Mouse (Mus musculus) CH12.LX (cell line): ENCODE results near the gene Ccdc88a. TPM values are rescaled to one million over a fixed set of nuclear protein-coding genes. Genes with fewer than 3 reads are reported as not detected.
A peak's percentile ranks its signal among the peaks of the same experiment; 100 is the strongest.

ENCODE experiments used
- DNase-seq: peaks from one replicate; pipeline ENCODE4 v3.0.0-alpha.2; 2013; ENCODE audit errors: extremely low read depth
- H3K27ac ChIP-seq: 2 replicates; pipeline ENCODE4 v1.5.1; 2012; ENCODE audit warnings: low read depth, mild to moderate bottlenecking, control low read depth, moderate library complexity; ENCODE audit not compliant: insufficient read depth
- H3K27me3 ChIP-seq: replicated peaks from 2 replicates; pipeline ENCODE3; 2012; ENCODE audit warnings: inconsistent platforms
- H3K36me3 ChIP-seq, 2 experiments: replicated peaks in 1 of 2; 2 replicates each; pipeline versions ENCODE3 to v1.6.1; 2012; ENCODE audit warnings: inconsistent platforms in 1 of 2, low read length in 1 of 2, mild to moderate bottlenecking in 1 of 2, mixed read lengths in 1 of 2, moderate library complexity in 1 of 2; ENCODE audit not compliant: control insufficient read depth in 1 of 2, insufficient read depth in 1 of 2
- H3K4me1 ChIP-seq, 2 experiments: 2 replicates each; pipeline ENCODE4 v1.6.1; 2012; ENCODE audit warnings: inconsistent platforms in 1 of 2, moderate library complexity in 1 of 2; ENCODE audit not compliant: insufficient read depth in 2 of 2, control insufficient read depth in 1 of 2
- H3K4me2 ChIP-seq: 2 replicates; pipeline ENCODE4 v1.6.1; 2012; ENCODE audit warnings: low read depth, mild to moderate bottlenecking, control low read depth; ENCODE audit not compliant: poor library complexity, insufficient read depth, severe bottlenecking
- H3K4me3 ChIP-seq, 3 experiments: fragments of 150-350 bp in 1 of 3; sonication (generic) in 1 of 3; replicated peaks in 1 of 3; 2 replicates each; pipeline versions ENCODE3 to v1.5.1; 2011 to 2012; ENCODE audit warnings: low read depth in 2 of 3, low read length in 2 of 3, mild to moderate bottlenecking in 2 of 3, moderate library complexity in 2 of 3, control low read depth in 1 of 3, improper control_type of control experiment in 1 of 3, inconsistent platforms in 1 of 3, mixed read lengths in 1 of 3; ENCODE audit not compliant: poor library complexity in 1 of 3
- H3K79me2 ChIP-seq: replicated peaks from 2 replicates; pipeline ENCODE4 v1.6.1; 2012; ENCODE audit warnings: mild to moderate bottlenecking, moderate library complexity; ENCODE audit not compliant: control insufficient read depth, poor library complexity, insufficient read depth, severe bottlenecking; ENCODE audit errors: extremely low read depth
- H3K9ac ChIP-seq: 2 replicates; pipeline ENCODE4 v1.6.1; 2012; ENCODE audit warnings: low read depth, mild to moderate bottlenecking, control low read depth, moderate library complexity; ENCODE audit not compliant: insufficient read depth
- H3K9me3 ChIP-seq: replicated peaks from 2 replicates; pipeline ENCODE3; 2012; ENCODE audit warnings: low read length, inconsistent platforms, mixed read lengths
- BHLHE40 ChIP-seq: IDR thresholded peaks from 2 replicates; pipeline ENCODE4 v1.6.1; 2011; ENCODE audit warnings: mild to moderate bottlenecking, low read depth, low read length, improper control_type of control experiment
- CHD1 ChIP-seq: IDR thresholded peaks from 2 replicates; pipeline ENCODE4 v1.6.1; 2012; ENCODE audit warnings: low read depth, low read length, improper control_type of control experiment, inconsistent platforms
- ETS1 ChIP-seq: conservative IDR thresholded peaks from 2 replicates; pipeline ENCODE4 v1.6.1; 2012; ENCODE audit warnings: low read depth, mild to moderate bottlenecking, inconsistent platforms, low read length, improper control_type of control experiment, moderate library complexity
- HCFC1 ChIP-seq: IDR thresholded peaks from 2 replicates; pipeline ENCODE4 v1.6.1; 2012; ENCODE audit warnings: low read depth, mild to moderate bottlenecking, inconsistent platforms, low read length, improper control_type of control experiment
- IRF4 ChIP-seq: IDR thresholded peaks from 2 replicates; pipeline ENCODE4 v1.6.1; 2014; ENCODE audit warnings: low read depth, mild to moderate bottlenecking, inconsistent platforms, low read length, improper control_type of control experiment
- JUND ChIP-seq: conservative IDR thresholded peaks from 2 replicates; pipeline ENCODE4 v1.6.1; 2011; ENCODE audit warnings: low read depth, low read length, improper control_type of control experiment
- KAT2A ChIP-seq: IDR thresholded peaks from 2 replicates; pipeline ENCODE4 v1.6.1; 2012; ENCODE audit warnings: low read length, improper control_type of control experiment, inconsistent platforms; ENCODE audit not compliant: insufficient replicate concordance
- MAFK ChIP-seq: IDR thresholded peaks from 2 replicates; pipeline ENCODE4 v1.6.1; 2011; ENCODE audit warnings: low read length, improper control_type of control experiment; ENCODE audit not compliant: insufficient replicate concordance
- MAX ChIP-seq: IDR thresholded peaks from 2 replicates; pipeline ENCODE4 v1.6.1; 2011; ENCODE audit warnings: low read length, improper control_type of control experiment
- MEF2A ChIP-seq: IDR thresholded peaks from 2 replicates; pipeline ENCODE4 v1.6.1; 2014; ENCODE audit warnings: low read depth, mild to moderate bottlenecking, inconsistent platforms, low read length, improper control_type of control experiment, borderline replicate concordance
- MXI1 ChIP-seq: IDR thresholded peaks from 2 replicates; pipeline ENCODE4 v1.6.1; 2011; ENCODE audit warnings: mild to moderate bottlenecking, low read depth, low read length, improper control_type of control experiment
- MYC ChIP-seq: IDR thresholded peaks from 2 replicates; pipeline ENCODE4 v1.6.1; 2011; ENCODE audit warnings: low read depth, mild to moderate bottlenecking, improper control_type of control experiment, low read length
- NELFE ChIP-seq: IDR thresholded peaks from 2 replicates; pipeline ENCODE4 v1.6.1; 2011; ENCODE audit warnings: low read depth, low read length, improper control_type of control experiment
- PAX5 ChIP-seq: IDR thresholded peaks from 2 replicates; pipeline ENCODE4 v1.6.1; 2012; ENCODE audit warnings: low read length, inconsistent platforms, mixed read lengths
- POLR2A ChIP-seq: IDR thresholded peaks from 2 replicates; pipeline ENCODE4 v1.6.1; 2011; ENCODE audit warnings: low read depth, mild to moderate bottlenecking, improper control_type of control experiment, low read length
- POLR2AphosphoS2 ChIP-seq: IDR thresholded peaks from 2 replicates; pipeline ENCODE4 v1.6.1; 2011; ENCODE audit warnings: low read depth, low read length, improper control_type of control experiment
- RCOR1 ChIP-seq: conservative IDR thresholded peaks from 2 replicates; pipeline ENCODE4 v1.6.1; 2012; ENCODE audit warnings: low read depth, mild to moderate bottlenecking, inconsistent platforms, low read length, improper control_type of control experiment
- SIN3A ChIP-seq: IDR thresholded peaks from 2 replicates; pipeline ENCODE4 v1.6.1; 2012; ENCODE audit warnings: low read length, improper control_type of control experiment, inconsistent platforms
- SMC3 ChIP-seq: IDR thresholded peaks from 2 replicates; pipeline ENCODE4 v1.6.1; 2011; ENCODE audit warnings: low read depth, low read length, improper control_type of control experiment
- ZC3H11A ChIP-seq: IDR thresholded peaks from 2 replicates; pipeline ENCODE4 v1.6.1; 2012; ENCODE audit warnings: low read depth, mild to moderate bottlenecking, inconsistent platforms, low read length, improper control_type of control experiment
- ZNF384 ChIP-seq: IDR thresholded peaks from 2 replicates; pipeline ENCODE4 v1.6.1; 2012; ENCODE audit warnings: low read depth, low read length, improper control_type of control experiment, inconsistent platforms
- dilution Hi-C: fragments of 300-500 bp; cut with MboI; formaldehyde crosslinking; loops from 2 replicates; pipeline ENCODE4 v1.14.3; 2020; ENCODE audit warnings: low sequenced_read_pairs; ENCODE audit not compliant: extremely low pct_unique_long_range_greater_than_20kb, extremely low pct_ligation_motif_present
- in situ Hi-C: fragments of 300-500 bp; cut with MboI; formaldehyde crosslinking; loops from 3 replicates; pipeline ENCODE4 v1.14.3; 2019; ENCODE audit warnings: low sequenced_read_pairs, low pct_ligation_motif_present, low pct_unique_long_range_greater_than_20kb, mixed read lengths
- polyA plus RNA-seq: library from polyadenylated mRNA; unstranded; fragments of >175 nt; gene quantifications from 2 replicates; pipeline ENCODE4 v1.2.1, GENCODE M21; 2012; ENCODE audit warnings: low read depth; ENCODE audit not compliant: insufficient read length
- total RNA-seq, 2 experiments: library from RNA; depleted of rRNA; stranded (reverse); fragments of 300-350 nt in 1 of 2; fragments of >200 nt in 1 of 2; gene quantifications; 2 replicates each; pipeline ENCODE4 v1.2.3; 2012 to 2014

Gene Ccdc88a
- total and polyA plus RNA-seq, 3 experiments, result 13.7 to 26.1 (median 15.2) TPM

DNA sequence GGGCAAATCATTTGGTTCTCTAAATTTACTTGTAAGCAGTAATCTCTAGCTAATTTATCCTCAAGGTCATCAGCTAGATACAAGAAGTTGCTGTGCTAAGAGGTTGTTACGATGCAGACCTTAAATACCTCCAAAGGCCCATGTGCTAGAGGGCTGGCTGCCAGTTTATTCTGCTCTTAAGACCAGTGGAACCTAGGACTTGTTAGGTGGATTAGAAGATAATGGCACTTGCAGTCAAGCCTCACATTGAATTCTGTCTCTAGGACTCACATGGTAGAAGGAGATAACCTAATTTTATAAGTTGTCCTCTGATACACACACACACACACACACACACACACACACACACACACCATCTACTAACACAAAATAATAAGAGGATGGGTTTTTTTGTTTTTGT, 5.3 kb upstream of the Ccdc88a start:
- in situ Hi-C loops, result no loop called here
- dilution Hi-C loops, result no loop called here
- no peaks in the 10 kb centered on the region for H3K27me3 ChIP-seq
- peaks cover 2% of the 10 kb centered on the region for H3K9me3 ChIP-seq
- no peaks in the 10 kb centered on the region for H3K36me3 ChIP-seq
- no peak overlapping the region for H3K4me3 ChIP-seq
- H3K27ac ChIP-seq, result no peak overlapping the region
- no peaks in the 10 kb centered on the region for H3K79me2 ChIP-seq
- H3K4me1 ChIP-seq, result peaks cover 0 to 6% of the 10 kb centered on the region in 2 experiments; a peak in 1 of 4 replicates
- no peak overlapping the region for H3K4me2 ChIP-seq
- no peak overlapping the region for H3K9ac ChIP-seq
- TF ChIP-seq JUND (no peak), NELFE (no peak), MAX (no peak), ZNF384 (no peak), SMC3 (no peak), ETS1 (no peak), MEF2A (no peak), CHD1 (no peak), MYC (no peak), ZC3H11A (no peak), SIN3A (no peak), POLR2A (no peak), MAFK (no peak), PAX5 (no peak), IRF4 (no peak), HCFC1 (no peak), MXI1 (no peak), RCOR1 (no peak), BHLHE40 (no peak), KAT2A (no peak)
- DNase-seq, result no peak

DNA sequence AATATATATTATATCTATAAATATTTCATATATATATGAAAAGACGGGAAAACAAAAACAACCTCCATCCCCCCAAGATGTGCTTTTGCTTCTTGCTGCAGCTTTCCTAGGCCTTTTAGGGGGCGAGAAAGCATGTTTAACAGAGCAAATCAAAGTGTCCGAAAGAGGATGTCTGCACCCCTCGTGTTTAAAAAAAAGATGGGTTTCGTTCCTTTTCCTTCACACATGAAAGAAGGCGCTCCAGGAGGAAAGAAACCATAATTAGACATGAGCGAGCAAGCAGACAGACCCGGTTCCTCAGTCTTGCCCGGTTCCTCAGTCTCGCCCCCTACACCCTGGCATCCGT, 435 bp upstream of the Ccdc88a start:
- Histone ChIP-seq H3K79me2 (peaks cover 21% of the 10 kb centered on the region), H3K36me3 (peaks cover 0 to 7% of the 10 kb centered on the region in 2 experiments)
- no peak for DNase-seq
- peak; percentile 56; the same call in 1 of the 2 replicates for TF ChIP-seq ZNF384
- peak; percentile 54; the same call in 1 of the 2 replicates for TF ChIP-seq MYC
- no peak for TF ChIP-seq POLR2AphosphoS2
- no peak for TF ChIP-seq MAFK
- TF ChIP-seq, all 38 proteins: peak for 2
- peak overlapping the region; percentile 51 to 96 (median 94) for H3K4me3 ChIP-seq
- no peaks in the 10 kb centered on the region for H3K27me3 ChIP-seq
- peak overlapping the region; percentile 72 for H3K4me2 ChIP-seq
- peaks cover 2% of the 10 kb centered on the region for H3K9me3 ChIP-seq
- H3K4me1 ChIP-seq, result peaks cover 6 to 30% of the 10 kb centered on the region in 2 experiments
- H3K9ac ChIP-seq, result peak overlapping the region; percentile 92
- no peak overlapping the region for H3K27ac ChIP-seq
- dilution Hi-C loops (no loop called here), in situ Hi-C loops (no loop called here)
